Mouse (Mus musculus): ENCODE measurements around the gene Ovca2. TPM values are rescaled to one million over a fixed set of nuclear protein-coding genes. Genes with fewer than 3 reads are reported as not detected.

Gene Ovca2
- polyA plus RNA-seq (2015; fragmentation: Nextera tagmentation; extraction: Ambion mirVana) = 8.7 and 9.6 TPM in 2 replicates

GRCm38 (mm10) chr11:75178672-75179208, at the start of gene Ovca2:
TSS of gene Ovca2 (minus strand) at chr11:75178835.
- Histone ChIP-seq H3K4me3 (ENCODE audit: low read depth, low read length) (peak within 1 kb of the TSS; percentile 86), H3K27me3 (ENCODE audit: control insufficient read depth, insufficient read depth, low read depth, low read length) (peaks cover 9% of the 10 kb centered on the region), H3K9ac (ENCODE audit: low read depth, low read length) (peak within 1 kb of the TSS; percentile 85), H3K4me1 (ENCODE audit: control insufficient read depth, low read depth, low read length) (peaks cover 15% of the 10 kb centered on the region), H3K4me2 (ENCODE audit: low read depth, low read length) (peak within 1 kb of the TSS; percentile 79), H3K27ac (ENCODE audit: low read length) (peak within 1 kb of the TSS; percentile 65), H3K9me3 (replicated peaks; ENCODE audit: control insufficient read depth, low read length) (no peaks in the 10 kb centered on the region), H3K36me3 (ENCODE audit: control insufficient read depth, insufficient read depth) (peaks cover 6% of the 10 kb centered on the region)
- under 1% methylated on average over 33 of the region's 33 CpGs for WGBS (ENCODE audit: insufficient replicate concordance)
- ATAC-seq (ENCODE audit: low read depth) = peak; percentile 95

- no peak for ATAC-seq (ENCODE audit: low read depth)
- no peak overlapping the region for H3K9ac ChIP-seq (ENCODE audit: low read depth, low read length)
- no peaks in the 10 kb centered on the region for H3K36me3 ChIP-seq (ENCODE audit: control insufficient read depth, insufficient read depth)
- no peak overlapping the region for H3K4me3 ChIP-seq (ENCODE audit: low read depth, low read length)
- H3K4me2 ChIP-seq (ENCODE audit: low read depth, low read length) = no peak overlapping the region
- 28% methylated on average over 3 of the region's 3 CpGs for WGBS (ENCODE audit: insufficient replicate concordance)
- peaks cover 6% of the 10 kb centered on the region for H3K27me3 ChIP-seq (ENCODE audit: control insufficient read depth, insufficient read depth, low read depth, low read length)
- H3K27ac ChIP-seq (ENCODE audit: low read length) = no peak overlapping the region
- H3K4me1 ChIP-seq (ENCODE audit: control insufficient read depth, low read depth, low read length) = peaks cover 6% of the 10 kb centered on the region
- no peaks in the 10 kb centered on the region for H3K9me3 ChIP-seq (replicated peaks; ENCODE audit: control insufficient read depth, low read length)
Observed at GRCm38 (mm10) chr11:75227632-75228031, 49.0 kb upstream of the Ovca2 start.

GRCm38 (mm10) chr11:75224835-75225234, 46.2 kb upstream of the Ovca2 start:
- Histone ChIP-seq H3K36me3 (ENCODE audit: control insufficient read depth, insufficient read depth) (no peaks in the 10 kb centered on the region), H3K4me2 (ENCODE audit: low read depth, low read length) (no peak overlapping the region), H3K27me3 (ENCODE audit: control insufficient read depth, insufficient read depth, low read depth, low read length) (peaks cover 6% of the 10 kb centered on the region), H3K9me3 (replicated peaks; ENCODE audit: control insufficient read depth, low read length) (no peaks in the 10 kb centered on the region), H3K9ac (ENCODE audit: low read depth, low read length) (no peak overlapping the region), H3K4me1 (ENCODE audit: control insufficient read depth, low read depth, low read length) (no peaks in the 10 kb centered on the region), H3K27ac (ENCODE audit: low read length) (no peak overlapping the region), H3K4me3 (ENCODE audit: low read depth, low read length) (no peak overlapping the region)
- 73% methylated on average over 4 of the region's 4 CpGs for WGBS (ENCODE audit: insufficient replicate concordance)
- no peak for ATAC-seq (ENCODE audit: low read depth)

- Histone ChIP-seq H3K9ac (ENCODE audit: low read depth, low read length) (no peak overlapping the region), H3K4me1 (ENCODE audit: control insufficient read depth, low read depth, low read length) (no peaks in the 10 kb centered on the region; the same call in 1 of the 2 replicates), H3K4me3 (ENCODE audit: low read depth, low read length) (no peak overlapping the region), H3K36me3 (ENCODE audit: control insufficient read depth, insufficient read depth) (no peaks in the 10 kb centered on the region), H3K27ac (ENCODE audit: low read length) (no peak overlapping the region), H3K4me2 (ENCODE audit: low read depth, low read length) (no peak overlapping the region), H3K9me3 (replicated peaks; ENCODE audit: control insufficient read depth, low read length) (no peaks in the 10 kb centered on the region), H3K27me3 (ENCODE audit: control insufficient read depth, insufficient read depth, low read depth, low read length) (peaks cover 6% of the 10 kb centered on the region)
- WGBS (ENCODE audit: insufficient replicate concordance) = 71% methylated on average over 12 of the region's 12 CpGs
- no peak for ATAC-seq (ENCODE audit: low read depth)
Observed at GRCm38 (mm10) chr11:75224062-75224461, 45.4 kb upstream of the Ovca2 start.

GRCm38 (mm10) chr11:75220517-75221145, 42.0 kb upstream of the Ovca2 start:
- Histone ChIP-seq H3K4me2 (ENCODE audit: low read depth, low read length) (no peak overlapping the region), H3K27ac (ENCODE audit: low read length) (no peak overlapping the region), H3K27me3 (ENCODE audit: control insufficient read depth, insufficient read depth, low read depth, low read length) (no peaks in the 10 kb centered on the region), H3K9me3 (replicated peaks; ENCODE audit: control insufficient read depth, low read length) (no peaks in the 10 kb centered on the region), H3K36me3 (ENCODE audit: control insufficient read depth, insufficient read depth) (no peaks in the 10 kb centered on the region), H3K4me3 (ENCODE audit: low read depth, low read length) (no peak overlapping the region), H3K4me1 (ENCODE audit: control insufficient read depth, low read depth, low read length) (no peaks in the 10 kb centered on the region; the same call in 1 of the 2 replicates), H3K9ac (ENCODE audit: low read depth, low read length) (no peak overlapping the region)
- WGBS (ENCODE audit: insufficient replicate concordance) = 37% methylated on average over 6 of the region's 6 CpGs
- no peak for ATAC-seq (ENCODE audit: low read depth)

- Histone ChIP-seq H3K36me3 (ENCODE audit: control insufficient read depth, insufficient read depth) (no peaks in the 10 kb centered on the region), H3K4me3 (ENCODE audit: low read depth, low read length) (no peak overlapping the region), H3K27me3 (ENCODE audit: control insufficient read depth, insufficient read depth, low read depth, low read length) (no peaks in the 10 kb centered on the region), H3K9ac (ENCODE audit: low read depth, low read length) (no peak overlapping the region), H3K9me3 (replicated peaks; ENCODE audit: control insufficient read depth, low read length) (no peaks in the 10 kb centered on the region), H3K27ac (ENCODE audit: low read length) (no peak overlapping the region), H3K4me2 (ENCODE audit: low read depth, low read length) (no peak overlapping the region), H3K4me1 (ENCODE audit: control insufficient read depth, low read depth, low read length) (no peaks in the 10 kb centered on the region; the same call in 1 of the 2 replicates)
- no peak for ATAC-seq (ENCODE audit: low read depth)
- 49% methylated on average over 9 of the region's 9 CpGs for WGBS (ENCODE audit: insufficient replicate concordance)
Observed at GRCm38 (mm10) chr11:75220115-75220514, 41.5 kb upstream of the Ovca2 start.

GRCm38 (mm10) chr11:75214081-75214950, 35.7 kb upstream of the Ovca2 start:
- WGBS (ENCODE audit: insufficient replicate concordance) = 39% methylated on average over 12 of the region's 13 CpGs
- Histone ChIP-seq H3K9ac (ENCODE audit: low read depth, low read length) (peak overlapping the region; percentile 0; the same call in 1 of the 2 replicates), H3K9me3 (replicated peaks; ENCODE audit: control insufficient read depth, low read length) (no peaks in the 10 kb centered on the region), H3K4me3 (ENCODE audit: low read depth, low read length) (peak overlapping the region; percentile 34), H3K36me3 (ENCODE audit: control insufficient read depth, insufficient read depth) (no peaks in the 10 kb centered on the region), H3K4me2 (ENCODE audit: low read depth, low read length) (peak overlapping the region; percentile 49), H3K27me3 (ENCODE audit: control insufficient read depth, insufficient read depth, low read depth, low read length) (peaks cover 3% of the 10 kb centered on the region), H3K27ac (ENCODE audit: low read length) (peak overlapping the region; percentile 10), H3K4me1 (ENCODE audit: control insufficient read depth, low read depth, low read length) (peaks cover 42% of the 10 kb centered on the region)
- ATAC-seq (ENCODE audit: low read depth) = no peak

GRCm38 (mm10) chr11:75213372-75214080, 34.9 kb upstream of the Ovca2 start:
- peak overlapping the region; percentile 0; the same call in 1 of the 2 replicates for H3K9ac ChIP-seq (ENCODE audit: low read depth, low read length)
- H3K4me1 ChIP-seq (ENCODE audit: control insufficient read depth, low read depth, low read length) = peaks cover 49% of the 10 kb centered on the region
- H3K27me3 ChIP-seq (ENCODE audit: control insufficient read depth, insufficient read depth, low read depth, low read length) = peaks cover 3% of the 10 kb centered on the region
- peak overlapping the region; percentile 77 for H3K27ac ChIP-seq (ENCODE audit: low read length)
- no peaks in the 10 kb centered on the region for H3K9me3 ChIP-seq (replicated peaks; ENCODE audit: control insufficient read depth, low read length)
- peak; percentile 75 for ATAC-seq (ENCODE audit: low read depth)
- no peaks in the 10 kb centered on the region for H3K36me3 ChIP-seq (ENCODE audit: control insufficient read depth, insufficient read depth)
- H3K4me3 ChIP-seq (ENCODE audit: low read depth, low read length) = peak overlapping the region; percentile 34
- 26% methylated on average over 35 of the region's 35 CpGs for WGBS (ENCODE audit: insufficient replicate concordance)
- H3K4me2 ChIP-seq (ENCODE audit: low read depth, low read length) = peak overlapping the region; percentile 49
